Comparison of ENCODE assay signal across 20 mouse cellular contexts in genomic region chr2:137513895-137514506, GRCm38 (mm10).
DNase-seq lines count a peak whose midpoint lies in the region; ATAC-seq and TF ChIP-seq lines count a peak whose summit lies in the region.
"Had no signal": no experiment of that assay in that cellular context is flagged by ENCODE, and none has a peak within 500 bp of the region (broad histone marks: within the 10 kb centered on the region; RNA-seq: fewer than 3 reads in every experiment).

No protein-coding gene starts in this region.

- peak; percentile 51; the same call in 1 of the 2 replicates for ATAC-seq in hindbrain, embryonic 11.5 days (ENCODE audit: low FRiP score)
- no peak for ATAC-seq in hindbrain, postnatal 0 days
- no peak for ATAC-seq in midbrain, embryonic 13.5 days
- ATAC-seq: liver, postnatal 0 days had no signal

- TF ChIP-seq CTCF in hindbrain, postnatal 0 days (IDR thresholded peaks at IDR 0.05; ENCODE audit: low read depth), result no peak

- 24% methylated on average over 2 of the region's 2 CpGs for whole genome bisulfite sequencing in hindbrain, embryonic 11.5 days
- WGBS in hindbrain, postnatal 0 days, result 43% methylated on average over 2 of the region's 2 CpGs
- 24% methylated on average over 2 of the region's 2 CpGs for WGBS in midbrain, embryonic 10.5 days
- 23% methylated on average over 2 of the region's 2 CpGs for WGBS in midbrain, embryonic 13.5 days

- no peaks in the 10 kb centered on the region for H3K9me3 ChIP-seq in hindbrain, embryonic 11.5 days (ENCODE audit: control insufficient read depth, low read length)
- no peaks in the 10 kb centered on the region for H3K9me3 ChIP-seq in hindbrain, postnatal 0 days (ENCODE audit: low read length)
- H3K9me3 ChIP-seq in midbrain, embryonic 10.5 days (replicated peaks), result no peaks in the 10 kb centered on the region
- H3K9me3 ChIP-seq in midbrain, embryonic 13.5 days, result no peaks in the 10 kb centered on the region
- H3K9me3 ChIP-seq: forebrain, embryonic 10.5 days; heart, embryonic 13.5 days; limb, embryonic 10.5 days had no signal

- H3K36me3 ChIP-seq in hindbrain, embryonic 11.5 days (ENCODE audit: control insufficient read depth, insufficient read depth, low read length), result no peaks in the 10 kb centered on the region
- no peaks in the 10 kb centered on the region for H3K36me3 ChIP-seq in hindbrain, postnatal 0 days (ENCODE audit: insufficient read depth, low read length)
- H3K36me3 ChIP-seq in midbrain, embryonic 10.5 days, result no peaks in the 10 kb centered on the region
- H3K36me3 ChIP-seq in midbrain, embryonic 13.5 days, result no peaks in the 10 kb centered on the region
- H3K36me3 ChIP-seq: forebrain, embryonic 10.5 days; heart, embryonic 13.5 days; limb, embryonic 10.5 days had no signal

- no peaks in the 10 kb centered on the region for H3K27me3 ChIP-seq in hindbrain, embryonic 11.5 days (ENCODE audit: control insufficient read depth, insufficient read depth, low read length)
- no peaks in the 10 kb centered on the region for H3K27me3 ChIP-seq in hindbrain, postnatal 0 days (ENCODE audit: insufficient read depth, low read length)
- no peaks in the 10 kb centered on the region for H3K27me3 ChIP-seq in midbrain, embryonic 10.5 days (ENCODE audit: low read depth, poor library complexity, severe bottlenecking)
- H3K27me3 ChIP-seq in midbrain, embryonic 13.5 days, result no peaks in the 10 kb centered on the region
- H3K27me3 ChIP-seq: heart, embryonic 13.5 days had no signal

- H3K4me2 ChIP-seq in hindbrain, embryonic 11.5 days (replicated peaks; ENCODE audit: low read depth, low read length), result no peak overlapping the region
- no peak overlapping the region for H3K4me2 ChIP-seq in hindbrain, postnatal 0 days (ENCODE audit: low read depth, low read length)
- H3K4me2 ChIP-seq in midbrain, embryonic 13.5 days (replicated peaks), result no peak overlapping the region
- H3K4me2 ChIP-seq: heart, embryonic 13.5 days had no signal

- H3K9ac ChIP-seq in hindbrain, embryonic 11.5 days (ENCODE audit: low read depth, low read length), result no peak overlapping the region
- H3K9ac ChIP-seq in hindbrain, postnatal 0 days (replicated peaks; ENCODE audit: low read length), result no peak overlapping the region
- no peak overlapping the region for H3K9ac ChIP-seq in midbrain, embryonic 13.5 days (replicated peaks)
- H3K9ac ChIP-seq: heart, embryonic 13.5 days; liver, postnatal 0 days had no signal

- no peak overlapping the region for H3K4me3 ChIP-seq in hindbrain, embryonic 11.5 days (ENCODE audit: low read depth, low read length)
- H3K4me3 ChIP-seq in hindbrain, postnatal 0 days (ENCODE audit: low read length), result no peak overlapping the region
- H3K4me3 ChIP-seq in midbrain, embryonic 10.5 days, result no peak overlapping the region
- no peak overlapping the region for H3K4me3 ChIP-seq in midbrain, embryonic 13.5 days (replicated peaks)
- H3K4me3 ChIP-seq: forebrain, embryonic 10.5 days; heart, embryonic 13.5 days; left cerebral cortex, adult 2 months; limb, embryonic 10.5 days had no signal

- no peak overlapping the region for H3K27ac ChIP-seq in hindbrain, embryonic 11.5 days (ENCODE audit: low read depth, low read length)
- H3K27ac ChIP-seq in hindbrain, postnatal 0 days, result no peak overlapping the region
- no peak overlapping the region for H3K27ac ChIP-seq in midbrain, embryonic 10.5 days (replicated peaks)
- H3K27ac ChIP-seq in midbrain, embryonic 13.5 days, result no peak overlapping the region
- H3K27ac ChIP-seq: forebrain, embryonic 10.5 days; heart, embryonic 13.5 days; left cerebral cortex, adult 2 months; limb, embryonic 10.5 days had no signal

- no peak for DNase-seq in hindbrain, embryonic 11.5 days (ENCODE audit: low spot score)
- DNase-seq in hindbrain, postnatal 0 days (ENCODE audit: low spot score), result no peak
- peak; percentile 20 for DNase-seq in midbrain, embryonic 10.5 days (ENCODE audit: low spot score)
- DNase-seq in embryo, embryonic 11 days, result peak; percentile 38
- DNase-seq in yolk sac, embryonic 10.5 days (ENCODE audit: low spot score), result peak; percentile 9
- DNase-seq in heart, adult 11 months, result no peak
- DNase-seq: B cell, adult 2 months; cerebellum, adult 9-11 months; heart, adult 18-20 months; heart, postnatal 36 days; kidney, adult 9 months; liver, postnatal 0 days; lung, postnatal 10 days; spleen, adult 18-20 months; thymus, postnatal 4 days had no signal

- no peaks in the 10 kb centered on the region for H3K4me1 ChIP-seq in hindbrain, embryonic 11.5 days (replicated peaks; ENCODE audit: control insufficient read depth, insufficient read depth, low read length)
- no peaks in the 10 kb centered on the region for H3K4me1 ChIP-seq in hindbrain, postnatal 0 days (ENCODE audit: insufficient read depth, low read length)
- H3K4me1 ChIP-seq in midbrain, embryonic 10.5 days, result peaks cover 20% of the 10 kb centered on the region
- no peaks in the 10 kb centered on the region for H3K4me1 ChIP-seq in midbrain, embryonic 13.5 days (replicated peaks)

Comparison
In these comparisons a context has a peak if more than half of its experiments do, and no peak if none do; other contexts are left out.
1. DNase-seq: peak in midbrain, embryonic 10.5 days (single experiment), embryo, embryonic 11 days (single experiment) and yolk sac, embryonic 10.5 days (single experiment); none in hindbrain, embryonic 11.5 days (single experiment), hindbrain, postnatal 0 days (single experiment) and heart, adult 11 months (single experiment).